Mouse (Mus musculus) T-helper 17 cell (primary cell): Measurements from ENCODE around the gene 9530077C05Rik.
"Not testable (repeated sequence)": the region's sequence is repeated elsewhere in the genome, so short reads cannot be mapped to it uniquely, and the experiment has no call there.

Source experiments
- in situ Hi-C, 2 experiments: fragments of 300-600 bp; cut with MboI, MseI; formaldehyde crosslinking; loops; 1 replicate in 1 of 2; 2 replicates in 1 of 2; pipeline ENCODE4 v1.15.1; 2025; ENCODE audit warnings: high pct_unique_total_duplicates in 2 of 2

Gene 9530077C05Rik

DNA sequence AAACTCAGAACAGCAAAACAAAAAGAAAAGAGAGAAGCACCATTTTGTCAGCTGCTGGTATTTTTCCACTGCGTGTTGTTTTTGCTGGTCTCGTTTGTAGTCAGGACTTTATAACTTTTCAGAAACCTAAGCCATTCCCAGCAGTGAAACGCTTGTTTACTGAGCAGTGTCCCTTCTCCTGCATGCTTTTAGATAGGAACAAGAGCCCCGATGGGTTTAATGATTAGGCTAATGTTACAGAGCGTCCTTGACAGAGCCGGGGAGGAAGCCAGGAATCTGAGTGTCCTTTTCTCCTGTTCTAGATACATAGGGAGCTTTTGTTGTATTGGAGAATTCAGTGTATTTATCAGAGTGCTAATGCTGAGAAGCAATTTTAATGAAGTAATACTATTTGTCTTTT is 6.2 kb downstream of the 9530077C05Rik start:
- in situ Hi-C loops = no loop called here

DNA sequence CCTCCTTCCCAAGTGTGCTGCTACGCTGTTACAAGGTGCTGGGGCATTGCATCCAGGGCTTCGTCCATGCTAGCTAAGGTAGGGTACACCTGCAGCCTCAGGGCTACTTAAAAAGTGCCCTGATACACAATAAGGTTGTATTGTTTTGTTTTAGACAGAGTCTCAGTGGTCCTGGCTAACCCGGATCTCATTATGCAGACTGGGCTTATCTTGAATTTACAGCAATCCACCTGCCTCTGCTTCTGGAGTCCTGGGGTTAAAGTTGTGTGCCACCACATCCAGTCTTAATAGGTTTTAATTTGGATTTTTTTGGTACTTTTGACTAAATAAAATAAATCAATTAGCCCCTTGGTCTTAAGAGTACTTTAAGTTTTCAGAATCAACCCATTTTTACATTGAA is 8.6 kb downstream of the 9530077C05Rik start:
- in situ Hi-C loops = no loop called here

- in situ Hi-C loops = no loop called here
These were observed 9.2 kb downstream of the 9530077C05Rik start for GRCm38 (mm10) chr9:22420491-22420890.

GRCm38 (mm10) chr9:22422559-22422958 is 11.2 kb downstream of the 9530077C05Rik start:
- in situ Hi-C loops = no loop called here

DNA sequence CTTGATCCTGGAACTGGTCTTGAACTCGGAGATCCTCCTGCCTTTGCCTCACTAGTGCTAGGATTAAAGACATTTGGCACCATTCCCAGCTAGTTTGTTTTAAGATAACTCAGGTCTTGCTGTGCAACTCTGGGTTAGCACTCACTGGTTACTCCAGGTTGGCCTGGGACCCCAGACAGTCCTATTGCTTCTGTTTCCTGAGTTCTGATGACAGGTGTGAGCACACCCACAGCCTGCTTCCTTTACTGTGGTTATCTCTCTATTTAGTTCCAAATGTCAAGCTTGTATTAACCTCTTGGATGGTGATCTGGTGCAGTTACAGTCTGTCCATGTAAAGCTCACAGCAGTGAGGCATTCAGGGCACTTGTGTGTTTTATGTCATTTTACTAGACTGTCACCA is 12.2 kb downstream of the 9530077C05Rik start:
- in situ Hi-C loops = no loop called here

- in situ Hi-C loops = no loop called here
These were observed 12.9 kb downstream of the 9530077C05Rik start for GRCm38 (mm10) chr9:22424196-22424595.

DNA sequence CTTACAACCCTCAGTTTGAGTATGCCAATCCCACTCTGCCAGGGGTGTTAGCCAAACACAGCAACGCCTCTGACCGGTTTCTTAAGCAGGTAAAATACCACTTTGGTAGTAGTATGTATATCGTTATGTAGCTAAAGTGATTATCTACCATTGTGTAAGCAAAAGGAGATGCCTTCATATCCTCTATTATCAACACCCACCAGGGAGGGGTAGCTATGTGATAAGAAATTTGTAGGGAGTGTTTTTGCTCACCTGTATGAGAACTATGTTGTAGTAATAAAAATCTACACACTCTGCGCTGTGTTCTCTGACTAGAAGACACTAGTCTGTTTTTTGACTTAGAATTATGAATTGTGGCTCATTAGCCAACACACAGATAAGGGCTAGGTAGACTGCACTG is 13.4 kb downstream of the 9530077C05Rik start:
- in situ Hi-C loops = no loop called here

GRCm38 (mm10) chr9:22428028-22428665 is 16.8 kb downstream of the 9530077C05Rik start:
- in situ Hi-C loops = no loop called here

DNA sequence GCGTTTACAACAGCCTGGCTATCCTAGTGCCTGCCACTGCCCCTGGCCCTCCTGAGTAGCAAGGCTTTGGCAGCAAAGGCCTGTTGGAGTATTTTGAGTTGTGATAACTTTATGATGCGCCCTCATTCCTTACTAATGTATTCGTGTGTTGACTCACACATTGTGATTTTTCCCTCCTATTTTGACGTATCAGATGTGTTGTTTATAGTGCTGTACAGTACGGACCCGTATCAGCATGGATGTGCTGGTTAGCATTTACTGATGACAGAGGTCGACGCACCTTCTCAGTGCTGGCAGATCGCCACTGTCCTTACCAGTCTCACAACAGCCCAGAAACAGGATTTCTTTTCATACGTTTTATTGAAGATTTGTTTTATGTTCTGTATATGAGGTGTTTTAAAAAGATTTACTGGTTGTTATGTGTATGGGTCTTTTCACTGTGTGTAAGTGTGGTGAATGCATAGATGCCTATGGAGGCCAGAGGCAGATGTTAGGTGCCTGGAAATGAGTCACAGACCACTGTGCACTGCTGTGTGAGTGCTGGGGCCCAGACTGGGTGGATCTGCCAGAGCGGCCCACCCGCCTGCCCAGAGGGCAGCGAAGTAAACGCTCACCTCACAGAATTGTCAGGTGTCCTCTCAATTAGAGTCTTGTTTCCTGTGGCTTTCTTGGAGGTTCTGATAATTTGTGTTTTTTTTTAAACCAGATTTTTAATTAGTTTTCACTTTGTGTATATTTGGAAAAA is 17.5 kb downstream of the 9530077C05Rik start:
- in situ Hi-C loops = no loop called here

DNA sequence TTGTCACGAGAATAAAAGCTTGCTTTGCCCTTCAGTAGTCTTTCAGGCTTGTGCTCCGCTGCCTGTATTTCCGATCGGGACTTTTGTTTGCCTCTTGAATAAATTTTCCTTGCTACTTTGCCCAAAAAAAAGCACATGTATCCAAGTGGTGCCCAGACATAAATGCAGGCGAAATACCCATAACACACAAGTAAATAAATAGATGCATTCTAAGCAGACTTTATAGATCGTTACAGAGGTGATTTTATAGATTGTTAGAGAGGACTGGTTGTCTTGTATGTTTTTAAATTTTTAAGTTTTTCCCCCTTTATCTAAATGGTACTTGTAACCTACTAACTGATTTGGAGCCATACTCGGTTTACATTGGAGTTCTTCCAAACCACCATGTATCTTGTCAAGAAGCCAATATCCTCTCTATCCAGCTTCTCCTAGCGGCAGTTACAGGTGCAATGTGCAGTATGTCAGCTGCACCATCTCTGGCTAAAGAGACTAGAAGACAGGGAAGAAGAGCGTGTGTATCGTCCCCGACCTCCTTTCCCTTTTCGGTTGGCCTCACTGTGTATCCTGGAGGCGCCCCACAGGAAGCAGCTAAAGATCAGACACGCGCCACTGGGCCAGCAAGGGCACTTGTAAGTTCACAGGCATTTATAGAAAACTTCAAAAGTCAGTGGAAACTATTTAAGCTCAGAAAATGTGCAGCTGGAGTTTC is 18.4 kb downstream of the 9530077C05Rik start:
- in situ Hi-C loops = no loop called here

DNA sequence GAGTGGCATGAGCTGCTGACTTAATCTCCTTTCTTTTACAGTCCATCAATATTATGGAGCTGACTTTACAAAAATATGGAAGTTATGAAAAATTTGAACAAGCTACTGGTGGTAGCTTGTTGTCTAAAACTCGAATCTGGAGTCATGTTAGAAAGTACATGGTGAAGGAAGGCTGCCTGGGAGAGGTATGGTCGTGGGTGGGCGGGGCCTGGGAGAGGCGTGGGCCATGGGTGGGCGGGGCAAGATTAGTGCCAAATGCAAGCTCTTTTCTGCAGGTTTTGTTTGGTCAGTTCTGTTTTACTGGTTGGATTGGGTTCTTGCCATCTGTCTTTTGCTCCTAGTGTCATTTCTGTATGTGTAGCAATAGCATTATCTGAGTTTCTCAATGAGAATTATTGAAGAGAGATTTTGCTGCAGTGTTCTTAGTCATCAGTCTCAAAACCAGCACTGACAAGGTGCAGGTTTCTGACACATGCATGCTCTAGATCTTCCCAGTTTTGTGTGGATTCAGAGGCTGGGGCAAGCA is 19.1 kb downstream of the 9530077C05Rik start:
- in situ Hi-C loops = no loop called here

DNA sequence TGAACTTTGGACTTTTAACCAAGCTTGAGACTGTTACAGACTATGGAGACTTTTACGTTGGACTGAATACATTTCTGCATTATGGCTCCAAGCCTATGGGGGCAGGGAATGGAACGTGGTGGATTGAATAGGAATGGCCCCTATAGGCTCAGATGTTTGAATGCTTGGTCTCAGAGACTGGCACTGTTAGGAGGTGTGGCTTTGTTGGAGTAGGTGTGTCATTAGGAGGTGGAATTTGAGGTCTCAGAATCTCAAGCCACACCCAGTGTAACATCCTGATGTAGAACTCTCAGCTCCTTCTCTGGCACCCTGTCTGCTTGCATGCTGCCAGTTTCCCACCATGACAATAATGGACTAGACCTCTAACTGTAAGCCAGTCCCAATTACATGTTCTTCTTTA is 21.9 kb downstream of the 9530077C05Rik start:
- in situ Hi-C loops = no loop called here

- in situ Hi-C loops = no loop called here
These were observed 22.8 kb downstream of the 9530077C05Rik start for GRCm38 (mm10) chr9:22434101-22434500.

DNA sequence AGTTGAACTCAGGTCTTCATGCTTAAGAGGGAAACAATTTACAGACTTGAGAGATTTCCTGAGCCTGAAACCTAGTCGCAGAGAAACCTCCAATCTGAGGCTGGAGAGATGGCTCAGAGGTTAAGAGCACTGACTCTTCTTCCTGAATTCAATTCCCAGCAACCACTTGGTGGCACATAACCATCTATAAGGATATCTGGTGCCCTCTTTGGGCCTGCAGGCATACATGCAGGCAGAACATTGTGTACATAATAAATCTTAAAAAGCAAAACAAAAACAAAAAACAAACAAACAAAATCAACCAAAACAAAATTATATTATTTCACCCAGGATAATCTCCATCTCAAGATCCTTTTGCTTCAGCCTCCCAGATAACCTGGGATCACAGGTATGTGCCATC is 27.5 kb downstream of the 9530077C05Rik start:
- in situ Hi-C loops = no loop called here

DNA sequence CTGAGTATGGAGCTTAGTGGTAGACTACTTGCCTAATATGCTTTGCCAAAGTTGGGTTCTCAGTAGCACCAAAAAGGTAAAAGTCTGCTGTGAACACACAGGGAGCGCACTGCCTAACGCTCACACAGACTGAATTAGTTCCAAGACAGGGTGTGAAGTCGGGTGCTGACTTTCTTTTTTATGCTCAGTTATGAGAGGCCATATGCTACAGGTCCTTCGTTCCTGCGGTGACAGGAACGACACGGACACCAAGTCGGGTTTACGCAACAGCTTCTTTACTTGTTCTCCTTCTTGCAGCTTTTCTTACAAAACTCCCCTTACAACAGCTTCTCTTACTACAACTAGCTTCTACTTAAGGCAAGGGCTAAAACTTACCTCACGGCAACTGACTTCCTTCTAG is 31.8 kb downstream of the 9530077C05Rik start:
- in situ Hi-C loops = no loop called here

- in situ Hi-C loops = no loop called here
These were observed 33.8 kb downstream of the 9530077C05Rik start for GRCm38 (mm10) chr9:22445123-22445522.

DNA sequence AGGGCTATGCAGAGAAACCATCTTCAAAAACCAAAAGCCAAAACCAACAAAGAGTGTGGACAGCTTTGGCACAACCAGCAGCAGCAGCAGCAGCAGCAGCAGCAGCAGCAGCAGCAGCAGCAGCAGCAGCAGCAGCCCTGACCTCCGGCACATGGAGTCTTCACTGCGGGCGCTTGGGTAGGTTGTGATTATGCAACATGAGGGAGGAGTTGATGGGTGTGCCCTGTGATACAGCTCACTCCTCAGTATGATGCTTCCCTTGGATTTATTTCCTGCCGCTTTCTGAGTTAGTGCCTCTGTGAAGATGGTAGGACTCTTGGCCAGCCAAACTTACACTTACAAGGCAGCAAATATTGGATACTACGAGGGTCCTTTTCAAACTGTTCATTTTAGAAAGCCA is 35.9 kb downstream of the 9530077C05Rik start:
- in situ Hi-C loops = no loop called here

DNA sequence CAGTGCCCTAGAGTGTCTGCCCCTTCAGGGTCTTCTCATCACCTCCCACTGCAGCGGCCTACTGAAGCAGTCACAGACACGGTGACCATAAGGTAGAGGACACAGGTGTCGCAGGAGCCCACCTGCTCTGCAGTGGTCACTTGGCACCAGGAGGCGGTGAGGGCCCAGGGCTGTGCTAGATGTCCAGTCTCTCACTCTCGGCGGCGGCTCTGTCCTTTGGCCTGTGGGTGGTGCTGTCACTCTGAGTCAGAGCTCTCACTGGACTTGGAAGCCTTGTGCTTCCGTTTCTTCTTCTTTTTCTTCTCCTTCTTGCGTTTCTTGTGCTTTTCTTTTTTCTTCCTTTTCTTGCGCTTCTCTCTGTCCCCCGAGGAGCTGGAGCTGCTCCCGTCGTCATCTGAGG is 37.1 kb downstream of the 9530077C05Rik start:
- in situ Hi-C loops = no loop called here

GRCm38 (mm10) chr9:22449209-22449608 is 37.9 kb downstream of the 9530077C05Rik start:
- in situ Hi-C loops = no loop called here

DNA sequence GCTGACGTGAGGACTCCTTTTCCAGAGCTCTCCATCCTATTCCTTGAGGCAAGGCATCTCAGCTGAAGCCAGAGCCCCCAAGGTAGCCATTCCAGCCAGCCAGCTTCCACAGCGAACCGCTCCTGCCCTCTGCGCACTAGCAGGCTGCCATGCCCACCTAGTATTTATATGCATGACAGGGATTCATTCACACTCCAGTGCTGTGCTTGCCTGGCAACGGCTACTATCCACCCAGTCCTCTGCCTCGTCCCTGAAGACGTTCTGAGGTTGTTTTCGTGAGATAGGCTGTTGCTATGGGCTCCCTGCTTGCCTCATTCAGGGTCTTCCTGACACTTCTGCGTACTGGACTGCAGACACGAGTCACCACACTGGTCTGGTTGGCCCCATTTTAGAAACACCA is 41.4 kb downstream of the 9530077C05Rik start:
- in situ Hi-C loops = no loop called here

- in situ Hi-C loops = no loop called here
These were observed 42.2 kb downstream of the 9530077C05Rik start for GRCm38 (mm10) chr9:22453501-22453924.

DNA sequence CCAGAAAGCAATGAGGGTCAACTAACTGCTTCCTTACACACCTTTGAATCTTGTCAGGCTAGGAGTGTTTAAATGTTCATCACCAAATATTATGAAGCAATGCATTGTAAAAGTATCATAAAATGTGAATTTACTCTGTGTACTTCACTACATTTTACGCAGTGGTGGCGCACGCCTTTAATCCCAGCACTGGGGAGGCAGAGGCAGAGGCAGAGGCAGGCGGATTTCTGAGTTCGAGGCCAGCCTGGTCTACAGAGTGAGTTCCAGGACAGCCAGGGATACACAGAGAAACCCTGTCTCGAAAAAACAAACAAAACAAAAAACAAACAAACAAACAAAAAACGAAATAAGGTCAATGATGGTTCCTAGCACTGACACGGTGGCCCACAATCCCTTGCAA is 42.7 kb downstream of the 9530077C05Rik start, which contains the start of gene Gm17545:
Gene Gm17545, plus strand, starts transcription at position 301 of the 400 bp plus-strand sequence.
- in situ Hi-C loops = not testable (repeated sequence)
